Mouse (Mus musculus) hindbrain, embryonic 11.5 days (tissue): Measurements from ENCODE around the gene Foxe1. TPM values are rescaled to one million over a fixed set of nuclear protein-coding genes. Genes with fewer than 3 reads are reported as not detected.

Experiments
- ATAC-seq: fragments of 200-750 bp; cut with Nextera tagmentation; 2 replicates; pipeline ENCODE4 v1.8.0; 2017; ENCODE audit warnings: mild to moderate bottlenecking, moderate TSS enrichment, moderate library complexity; ENCODE audit not compliant: low FRiP score
- DNase-seq: peaks from one replicate; pipeline ENCODE4 v3.0.0-alpha.2; 2015; ENCODE audit warnings: low spot score
- H3K27ac ChIP-seq: fragments of 300-500 bp; sonication (generic); 2 replicates; pipeline ENCODE4 v1.5.1; 2014; ENCODE audit warnings: mild to moderate bottlenecking, low read depth, low read length
- H3K27me3 ChIP-seq: fragments of 300-500 bp; sonication (generic); 2 replicates; pipeline ENCODE4 v1.6.1; 2014; ENCODE audit warnings: mild to moderate bottlenecking, low read length, moderate library complexity, mixed read lengths; ENCODE audit not compliant: control insufficient read depth, insufficient read depth
- H3K36me3 ChIP-seq: fragments of 300-500 bp; sonication (generic); 2 replicates; pipeline ENCODE4 v1.6.1; 2014; ENCODE audit warnings: mild to moderate bottlenecking, low read length, moderate library complexity, mixed read lengths; ENCODE audit not compliant: control insufficient read depth, insufficient read depth
- H3K4me1 ChIP-seq: fragments of 300-500 bp; sonication (generic); replicated peaks from 2 replicates; pipeline ENCODE4 v1.6.1; 2014; ENCODE audit warnings: low read length, mixed read lengths; ENCODE audit not compliant: control insufficient read depth, insufficient read depth
- H3K4me2 ChIP-seq: fragments of 300-500 bp; sonication (generic); replicated peaks from 2 replicates; pipeline ENCODE4 v1.6.1; 2014; ENCODE audit warnings: mild to moderate bottlenecking, low read depth, low read length
- H3K4me3 ChIP-seq: fragments of 300-500 bp; sonication (generic); 2 replicates; pipeline ENCODE4 v1.5.1; 2014; ENCODE audit warnings: low read depth, low read length
- H3K9ac ChIP-seq: fragments of 300-500 bp; sonication (generic); 2 replicates; pipeline ENCODE4 v1.6.1; 2014; ENCODE audit warnings: low read depth, low read length
- H3K9me3 ChIP-seq: fragments of 300-500 bp; sonication (generic); 2 replicates; pipeline ENCODE4 v1.6.1; 2016; ENCODE audit warnings: low read length; ENCODE audit not compliant: control insufficient read depth
- WGBS: fragments of 180-500 bp; shearing (Covaris S2); extraction: QIAGEN DNeasy Blood & Tissue Kit; methylation state at CpG from one replicate; pipeline ENCODE4 v1.1.7; 2014; 5-methylcytosine and 5-hydroxymethylcytosine counted together
- polyA plus RNA-seq: library from polyadenylated mRNA; unstranded; fragments of >200 nt; fragmentation: Nextera tagmentation; extraction: Ambion mirVana; gene quantifications from 2 replicates; pipeline ENCODE4 v1.2.1, GENCODE M21; 2014

Gene Foxe1
- polyA plus RNA-seq, 1 experiment from 2014 or later, result 0.48 TPM

GRCm38 (mm10) chr4:46344288-46344687 lies 879 bp downstream of the Foxe1 start:
- DNase-seq (peak; percentile 69), ATAC-seq (peak; percentile 53; the same call in 1 of the 2 replicates)
- H3K9me3 ChIP-seq, result no peaks in the 10 kb centered on the region
- H3K27me3 ChIP-seq, result peaks cover 90% of the 10 kb centered on the region
- no peaks in the 10 kb centered on the region for H3K36me3 ChIP-seq
- WGBS, result under 1% methylated on average over 44 of the region's 51 CpGs
- H3K4me3 ChIP-seq, result peak overlapping the region; percentile 32
- no peaks in the 10 kb centered on the region; the same call in none of the 2 replicates for H3K4me1 ChIP-seq
- no peak overlapping the region for H3K9ac ChIP-seq
- H3K27ac ChIP-seq, result no peak overlapping the region
- H3K4me2 ChIP-seq, result peak overlapping the region; percentile 39

- ATAC-seq (no peak), DNase-seq (peak; percentile 68)
- peaks cover 91% of the 10 kb centered on the region for H3K27me3 ChIP-seq
- no peak overlapping the region for H3K27ac ChIP-seq
- no peaks in the 10 kb centered on the region; the same call in none of the 2 replicates for H3K4me1 ChIP-seq
- WGBS, result 2% methylated on average over 65 of the region's 67 CpGs
- peak overlapping the region; percentile 32; the same call in 1 of the 2 replicates for H3K4me3 ChIP-seq
- H3K4me2 ChIP-seq, result no peak overlapping the region
- no peaks in the 10 kb centered on the region for H3K9me3 ChIP-seq
- H3K36me3 ChIP-seq, result no peaks in the 10 kb centered on the region
- no peak overlapping the region for H3K9ac ChIP-seq
These were observed 1.8 kb downstream of the Foxe1 start for GRCm38 (mm10) chr4:46345056-46345772.

- whole genome bisulfite sequencing, result 14% methylated on average over 3 of the region's 3 CpGs
These were observed 2.3 kb downstream of the Foxe1 start for GRCm38 (mm10) chr4:46345773-46346100.

GRCm38 (mm10) chr4:46346221-46346620 lies 2.8 kb downstream of the Foxe1 start:
- Histone ChIP-seq H3K27me3 (peaks cover 91% of the 10 kb centered on the region), H3K9ac (no peak overlapping the region), H3K36me3 (no peaks in the 10 kb centered on the region), H3K9me3 (no peaks in the 10 kb centered on the region), H3K4me3 (no peak overlapping the region), H3K4me2 (no peak overlapping the region), H3K27ac (no peak overlapping the region), H3K4me1 (no peaks in the 10 kb centered on the region; the same call in none of the 2 replicates)
- ATAC-seq, result no peak
- WGBS, result 30% methylated on average over 6 of the region's 6 CpGs
- DNase-seq, result no peak

More at GRCm38 (mm10) chr4:46345773-46346100, 2.3 kb downstream of the Foxe1 start:
- Histone ChIP-seq H3K9ac (no peak overlapping the region), H3K36me3 (no peaks in the 10 kb centered on the region), H3K4me1 (no peaks in the 10 kb centered on the region; the same call in none of the 2 replicates), H3K4me3 (no peak overlapping the region), H3K9me3 (no peaks in the 10 kb centered on the region), H3K4me2 (no peak overlapping the region), H3K27ac (no peak overlapping the region), H3K27me3 (peaks cover 91% of the 10 kb centered on the region)
- DNase-seq (peak; percentile 47), ATAC-seq (no peak)

- Histone ChIP-seq H3K4me2 (no peak overlapping the region), H3K9ac (no peak overlapping the region), H3K27me3 (peaks cover 88% of the 10 kb centered on the region), H3K4me1 (no peaks in the 10 kb centered on the region; the same call in none of the 2 replicates), H3K9me3 (no peaks in the 10 kb centered on the region), H3K4me3 (no peak overlapping the region), H3K36me3 (no peaks in the 10 kb centered on the region), H3K27ac (no peak overlapping the region)
- DNase-seq (peak; percentile 45), ATAC-seq (no peak)
- 11% methylated on average over 4 of the region's 4 CpGs for WGBS
These were observed 3.7 kb downstream of the Foxe1 start for GRCm38 (mm10) chr4:46347141-46347540.

GRCm38 (mm10) chr4:46347580-46348515 lies 4.4 kb downstream of the Foxe1 start:
- DNase-seq (peak; percentile 60), ATAC-seq (no peak)
- Histone ChIP-seq H3K4me1 (no peaks in the 10 kb centered on the region; the same call in 1 of the 2 replicates), H3K27me3 (peaks cover 80% of the 10 kb centered on the region), H3K27ac (no peak overlapping the region), H3K4me2 (no peak overlapping the region), H3K9me3 (no peaks in the 10 kb centered on the region), H3K9ac (no peak overlapping the region), H3K4me3 (no peak overlapping the region), H3K36me3 (no peaks in the 10 kb centered on the region)
- WGBS, result 2% methylated on average over 41 of the region's 41 CpGs

- peaks cover 70% of the 10 kb centered on the region for H3K27me3 ChIP-seq
- H3K4me3 ChIP-seq, result no peak overlapping the region
- no peak overlapping the region for H3K4me2 ChIP-seq
- peak; percentile 34 for DNase-seq
- no peaks in the 10 kb centered on the region for H3K9me3 ChIP-seq
- 21% methylated on average over 9 of the region's 9 CpGs for WGBS
- no peaks in the 10 kb centered on the region; the same call in 1 of the 2 replicates for H3K4me1 ChIP-seq
- H3K9ac ChIP-seq, result no peak overlapping the region
- no peaks in the 10 kb centered on the region for H3K36me3 ChIP-seq
- ATAC-seq, result no peak
- no peak overlapping the region for H3K27ac ChIP-seq
These were observed 5.5 kb downstream of the Foxe1 start for GRCm38 (mm10) chr4:46348897-46349296.

- no peaks in the 10 kb centered on the region for H3K9me3 ChIP-seq
- H3K27me3 ChIP-seq, result peaks cover 64% of the 10 kb centered on the region
- ATAC-seq (no peak), DNase-seq (no peak)
- H3K4me1 ChIP-seq, result no peaks in the 10 kb centered on the region; the same call in 1 of the 2 replicates
- H3K27ac ChIP-seq, result no peak overlapping the region
- no peak overlapping the region for H3K4me2 ChIP-seq
- no peak overlapping the region for H3K9ac ChIP-seq
- WGBS, result 43% methylated on average over 5 of the region's 5 CpGs
- no peaks in the 10 kb centered on the region for H3K36me3 ChIP-seq
- no peak overlapping the region for H3K4me3 ChIP-seq
These were observed 6.1 kb downstream of the Foxe1 start for GRCm38 (mm10) chr4:46349530-46349929.
